Mouse (Mus musculus): ENCODE measurements around the gene Alkbh7. TPM values are rescaled to one million over a fixed set of nuclear protein-coding genes. Genes with fewer than 3 reads are reported as not detected.

Gene Alkbh7
- total and polyA plus RNA-seq, 2 experiments from 2014 or later = 44.2 to 56.4 TPM

DNA sequence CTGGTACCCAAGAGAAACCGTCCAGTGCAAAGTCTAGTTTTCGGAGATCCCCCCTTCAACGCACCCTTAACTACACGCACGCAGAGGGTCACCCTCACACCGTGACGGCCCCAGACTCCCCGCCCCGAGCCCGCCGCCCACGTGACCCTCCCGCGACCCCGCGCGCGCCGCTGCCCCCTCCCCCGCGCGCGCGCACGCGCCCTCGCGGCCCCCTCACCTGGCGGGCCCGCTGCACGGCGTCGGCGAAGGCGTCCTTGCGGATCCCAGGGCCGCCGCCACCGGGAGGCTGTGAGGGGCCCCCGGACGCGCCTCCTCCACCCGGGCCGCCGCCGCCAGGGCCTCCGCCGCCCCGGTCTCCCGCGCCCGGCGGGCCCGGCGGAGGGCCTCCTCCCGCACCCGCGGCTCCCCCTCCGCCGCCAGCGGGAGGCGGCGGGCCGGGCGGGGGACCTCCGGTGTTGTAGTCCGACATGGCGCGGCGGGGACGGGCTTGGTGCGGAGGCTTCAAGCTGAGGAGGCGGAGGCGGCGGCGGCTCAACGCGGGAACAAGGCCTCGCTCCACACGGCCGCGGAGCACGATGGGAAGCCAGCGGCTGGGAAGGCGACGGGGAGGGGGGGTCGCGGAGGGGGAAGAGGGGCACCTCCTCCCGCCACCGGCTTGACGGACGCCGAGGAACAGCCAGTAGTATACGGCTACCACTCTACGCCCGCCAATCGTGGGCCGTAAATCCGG is 34.0 kb downstream of the Alkbh7 start, which contains the start of gene Khsrp:
Khsrp (minus strand) TSS at position 592 of the 730 bp plus-strand sequence.
- 3% methylated on average over 83 of the region's 99 CpGs for WGBS
- peak within 1 kb of the TSS; percentile 98 for H3K9ac ChIP-seq
- H3K27me3 ChIP-seq (ENCODE audit: insufficient read depth, low read length) = no peaks in the 10 kb centered on the region
- no peaks in the 10 kb centered on the region for H3K9me3 ChIP-seq (ENCODE audit: low read length)
- H3K36me3 ChIP-seq (ENCODE audit: insufficient read depth) = peaks cover 20% of the 10 kb centered on the region
- ATAC-seq = no peak
- H3K27ac ChIP-seq (ENCODE audit: low read depth, low read length) = peak within 1 kb of the TSS; percentile 96
- peak within 1 kb of the TSS; percentile 99 for H3K4me3 ChIP-seq (ENCODE audit: low read depth, low read length)
- no peak for TF ChIP-seq CTCF (IDR thresholded peaks at IDR 0.05; ENCODE audit: low read depth)
- peak; percentile 52 for DNase-seq
- peaks cover 10% of the 10 kb centered on the region for H3K4me1 ChIP-seq (ENCODE audit: insufficient read depth)
- H3K4me2 ChIP-seq (ENCODE audit: low read depth) = peak within 1 kb of the TSS; percentile 91

DNA sequence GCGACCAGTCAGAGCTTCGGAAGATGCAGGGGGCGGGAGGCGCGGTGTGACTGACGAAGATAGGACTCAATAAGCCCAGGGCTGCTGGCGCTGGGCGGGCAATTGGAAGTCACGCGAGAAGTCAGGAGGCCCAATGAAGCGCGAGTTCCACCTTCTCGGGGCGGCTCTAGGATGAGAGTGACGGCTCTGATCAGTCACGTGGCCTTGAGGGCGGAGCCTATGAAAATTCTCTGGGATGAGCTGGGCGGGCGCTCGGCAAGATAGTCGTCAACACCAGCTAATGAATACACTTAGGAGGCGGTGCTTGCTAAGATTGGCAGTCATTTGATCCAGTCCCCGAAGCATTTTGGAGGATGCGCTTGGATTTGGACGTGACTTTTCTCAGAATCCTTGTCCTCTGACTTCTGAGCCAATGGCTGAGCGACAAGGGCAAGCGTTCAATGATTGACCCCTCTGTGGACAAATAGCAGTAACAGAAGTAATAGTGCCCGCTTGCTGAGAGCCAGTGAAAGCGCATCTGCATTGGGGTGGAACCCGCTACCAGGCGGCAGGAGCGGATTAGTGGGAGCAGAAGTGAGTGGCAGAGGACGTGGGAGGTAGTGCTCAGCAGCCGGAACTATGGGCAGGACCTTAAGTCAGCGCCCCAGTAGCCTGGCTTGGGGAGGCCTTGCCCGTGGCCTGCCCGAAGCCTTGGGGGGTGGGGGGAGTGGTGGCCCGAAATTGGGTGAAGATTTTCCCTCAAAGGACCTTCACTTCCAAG is 34.7 kb downstream of the Alkbh7 start:
- peak; percentile 94 for ATAC-seq
- Histone ChIP-seq H3K27me3 (ENCODE audit: insufficient read depth, low read length) (no peaks in the 10 kb centered on the region), H3K4me1 (ENCODE audit: insufficient read depth) (peaks cover 10% of the 10 kb centered on the region), H3K9ac (peak overlapping the region; percentile 48), H3K4me2 (ENCODE audit: low read depth) (peak overlapping the region; percentile 62), H3K36me3 (ENCODE audit: insufficient read depth) (peaks cover 12% of the 10 kb centered on the region), H3K9me3 (ENCODE audit: low read length) (no peaks in the 10 kb centered on the region), H3K4me3 (ENCODE audit: low read depth, low read length) (peak overlapping the region; percentile 41), H3K27ac (ENCODE audit: low read depth, low read length) (peak overlapping the region; percentile 81)
- peak; percentile 19; the same call in 1 of the 2 replicates for TF ChIP-seq CTCF (IDR thresholded peaks at IDR 0.05; ENCODE audit: low read depth)
- WGBS = under 1% methylated on average over 38 of the region's 38 CpGs
- peak; percentile 100 for DNase-seq

DNA sequence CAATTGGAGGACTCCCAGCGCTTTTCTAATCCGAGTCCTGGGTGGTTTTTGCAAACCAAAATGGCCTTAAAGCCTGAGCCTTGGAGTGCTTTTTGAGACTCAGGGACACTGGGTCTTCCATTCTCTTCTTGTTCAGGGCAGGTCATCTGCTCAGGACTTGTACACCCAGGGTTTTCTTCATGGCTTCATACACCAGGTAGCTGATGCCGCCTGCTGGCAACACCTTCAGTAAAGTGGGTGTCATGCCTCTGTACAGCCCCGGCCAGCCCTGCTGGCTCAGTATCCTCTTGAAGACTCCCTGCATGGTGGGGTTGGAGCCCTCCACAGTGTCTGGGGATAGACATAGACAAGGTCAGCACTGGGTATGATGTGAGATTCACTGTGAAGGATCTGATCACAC is 35.7 kb downstream of the Alkbh7 start:
- Histone ChIP-seq H3K27me3 (ENCODE audit: insufficient read depth, low read length) (no peaks in the 10 kb centered on the region), H3K9me3 (ENCODE audit: low read length) (no peaks in the 10 kb centered on the region), H3K27ac (ENCODE audit: low read depth, low read length) (no peak overlapping the region; the same call in 1 of the 2 replicates), H3K4me3 (ENCODE audit: low read depth, low read length) (no peak overlapping the region), H3K4me2 (ENCODE audit: low read depth) (no peak overlapping the region), H3K9ac (no peak overlapping the region), H3K4me1 (ENCODE audit: insufficient read depth) (peaks cover 10% of the 10 kb centered on the region), H3K36me3 (ENCODE audit: insufficient read depth) (peaks cover 4% of the 10 kb centered on the region; the same call in 1 of the 2 replicates)
- TF ChIP-seq CTCF (IDR thresholded peaks at IDR 0.05; ENCODE audit: low read depth) = no peak
- 91% methylated on average over 4 of the region's 4 CpGs for WGBS
- no peak for ATAC-seq
- no peak for DNase-seq

DNA sequence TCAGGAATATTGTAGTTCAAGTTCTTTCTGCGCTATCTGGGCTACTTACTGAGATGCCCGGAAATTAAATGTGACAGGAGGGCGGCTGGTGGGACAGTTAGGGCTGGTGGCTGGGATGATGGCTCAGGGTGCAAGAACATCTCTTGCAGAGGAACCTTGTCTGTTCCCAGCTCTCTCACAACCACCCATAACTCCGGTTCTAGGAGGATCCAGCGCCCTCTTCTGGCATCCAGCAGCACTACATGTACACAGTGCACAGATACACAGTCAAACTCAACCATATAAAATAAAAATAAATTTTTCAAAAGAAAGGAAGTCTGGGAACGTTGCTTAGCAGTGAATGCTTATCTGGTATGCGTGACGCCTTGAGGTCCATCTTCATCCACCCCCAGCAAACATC is 41.8 kb downstream of the Alkbh7 start:
- no peaks in the 10 kb centered on the region for H3K9me3 ChIP-seq (ENCODE audit: low read length)

DNA sequence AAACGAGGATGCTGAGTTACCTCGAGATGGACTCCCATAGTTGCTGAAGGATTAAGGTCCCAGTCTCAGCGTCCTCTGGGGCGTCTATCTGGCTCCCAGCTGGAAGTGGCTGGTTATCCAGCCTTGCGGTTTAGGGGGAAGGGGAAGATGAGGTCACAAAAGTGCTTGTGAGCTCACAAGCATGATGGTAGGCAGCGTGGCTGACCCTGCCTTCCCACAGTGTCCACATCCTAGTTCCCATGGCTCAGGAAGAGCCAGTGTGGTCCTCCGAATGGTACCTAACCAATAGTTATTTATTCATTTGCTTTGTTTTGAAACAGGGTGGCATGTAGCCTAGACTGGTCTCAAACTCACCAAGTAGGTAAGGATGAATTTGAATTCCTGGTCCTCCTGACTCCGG is 44.4 kb downstream of the Alkbh7 start, which contains the start of gene Slc25a41:
Slc25a41 (minus strand) TSS at position 101 of the 400 bp plus-strand sequence.
- DNase-seq (no peak), ATAC-seq (no peak)
- H3K4me1 ChIP-seq (ENCODE audit: insufficient read depth) = no peaks in the 10 kb centered on the region
- no peak within 1 kb of the TSS for H3K9ac ChIP-seq
- 76% methylated on average over 8 of the region's 8 CpGs for WGBS
- no peaks in the 10 kb centered on the region for H3K9me3 ChIP-seq (ENCODE audit: low read length)
- no peak within 1 kb of the TSS for H3K4me2 ChIP-seq (ENCODE audit: low read depth)
- no peaks in the 10 kb centered on the region for H3K27me3 ChIP-seq (ENCODE audit: insufficient read depth, low read length)
- no peak within 1 kb of the TSS for H3K27ac ChIP-seq (ENCODE audit: low read depth, low read length)
- no peak for TF ChIP-seq CTCF (IDR thresholded peaks at IDR 0.05; ENCODE audit: low read depth)
- no peak within 1 kb of the TSS for H3K4me3 ChIP-seq (ENCODE audit: low read depth, low read length)
- H3K36me3 ChIP-seq (ENCODE audit: insufficient read depth) = peaks cover 10% of the 10 kb centered on the region

More for the DNA sequence above, 41.8 kb downstream of the Alkbh7 start:
- Histone ChIP-seq H3K4me3 (ENCODE audit: low read depth, low read length) (no peak overlapping the region), H3K36me3 (ENCODE audit: insufficient read depth) (no peaks in the 10 kb centered on the region), H3K27ac (ENCODE audit: low read depth, low read length) (no peak overlapping the region), H3K4me2 (ENCODE audit: low read depth) (no peak overlapping the region), H3K4me1 (ENCODE audit: insufficient read depth) (no peaks in the 10 kb centered on the region), H3K27me3 (ENCODE audit: insufficient read depth, low read length) (no peaks in the 10 kb centered on the region), H3K9ac (no peak overlapping the region)
- 47% methylated on average over 8 of the region's 8 CpGs for WGBS
- DNase-seq = no peak
- peak; percentile 32 for TF ChIP-seq CTCF (IDR thresholded peaks at IDR 0.05; ENCODE audit: low read depth)
- no peak for ATAC-seq

DNA sequence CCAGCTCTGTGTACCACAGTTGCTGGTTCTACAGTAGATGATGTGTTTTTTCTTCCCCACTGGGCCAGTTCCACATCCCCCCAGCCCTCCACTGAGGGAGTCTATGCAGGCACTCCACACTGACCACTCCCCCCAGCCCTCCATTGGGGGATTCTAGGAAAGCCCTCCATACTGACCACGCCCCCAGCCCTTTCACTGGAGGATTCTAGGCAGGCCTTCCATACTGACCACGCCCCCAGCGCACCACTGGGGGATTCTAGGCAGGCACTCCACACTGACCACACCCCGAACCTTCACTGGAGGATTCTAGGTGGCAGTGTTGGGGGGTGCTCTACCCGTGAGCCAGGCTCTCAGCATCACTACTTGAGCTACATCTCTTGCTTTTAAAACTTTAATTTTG is 50.3 kb downstream of the Alkbh7 start:
- H3K9ac ChIP-seq = no peak overlapping the region
- 41% methylated on average over 5 of the region's 5 CpGs for WGBS
- H3K4me1 ChIP-seq (ENCODE audit: insufficient read depth) = no peaks in the 10 kb centered on the region
- H3K4me3 ChIP-seq (ENCODE audit: low read depth, low read length) = no peak overlapping the region
- H3K9me3 ChIP-seq (ENCODE audit: low read length) = no peaks in the 10 kb centered on the region
- no peaks in the 10 kb centered on the region for H3K27me3 ChIP-seq (ENCODE audit: insufficient read depth, low read length)
- ATAC-seq (no peak), DNase-seq (no peak)
- H3K36me3 ChIP-seq (ENCODE audit: insufficient read depth) = peaks cover 45% of the 10 kb centered on the region
- TF ChIP-seq CTCF (IDR thresholded peaks at IDR 0.05; ENCODE audit: low read depth) = no peak
- no peak overlapping the region for H3K4me2 ChIP-seq (ENCODE audit: low read depth)
- H3K27ac ChIP-seq (ENCODE audit: low read depth, low read length) = no peak overlapping the region

DNA sequence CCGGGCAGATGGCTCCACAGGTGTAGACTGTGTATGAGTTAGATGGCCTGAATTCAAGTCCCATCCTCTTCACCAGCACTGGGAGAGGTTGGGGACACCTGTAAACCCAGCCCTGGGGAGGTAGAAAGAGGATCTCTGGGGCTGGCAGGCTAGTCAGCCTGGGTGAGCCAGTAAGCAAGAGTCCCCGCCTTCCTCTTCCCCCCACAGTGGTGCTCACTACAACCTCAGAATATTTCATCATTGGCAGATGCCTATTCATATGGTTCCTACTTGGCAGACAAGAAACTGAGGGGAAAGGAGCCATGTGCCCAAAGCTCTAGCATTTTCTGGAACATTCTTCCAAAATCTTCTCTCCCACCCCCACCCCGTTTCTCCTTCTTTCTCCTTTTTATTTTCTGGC is 51.7 kb downstream of the Alkbh7 start:
- Histone ChIP-seq H3K4me1 (ENCODE audit: insufficient read depth) (no peaks in the 10 kb centered on the region), H3K36me3 (ENCODE audit: insufficient read depth) (peaks cover 59% of the 10 kb centered on the region), H3K4me3 (ENCODE audit: low read depth, low read length) (no peak overlapping the region), H3K27me3 (ENCODE audit: insufficient read depth, low read length) (no peaks in the 10 kb centered on the region), H3K4me2 (ENCODE audit: low read depth) (no peak overlapping the region), H3K27ac (ENCODE audit: low read depth, low read length) (no peak overlapping the region), H3K9me3 (ENCODE audit: low read length) (no peaks in the 10 kb centered on the region), H3K9ac (no peak overlapping the region)
- ATAC-seq = peak; percentile 45
- WGBS = 82% methylated on average over 3 of the region's 3 CpGs
- peak; percentile 41 for DNase-seq
- no peak for TF ChIP-seq CTCF (IDR thresholded peaks at IDR 0.05; ENCODE audit: low read depth)

Other genes starting within 250 kb of the Alkbh7 start
- 1.9 and 5.4 TPM in 2 replicates for gene Nrtn, start 239.8 kb upstream of the Alkbh7 start, total RNA-seq (2014; rRNA removed)
- 2.7 and 2.8 TPM in 2 replicates for gene Nrtn, start 239.8 kb upstream of the Alkbh7 start, polyA plus RNA-seq (2015; fragmentation: Nextera tagmentation; extraction: Ambion mirVana)
- 75.1 and 75.3 TPM in 2 replicates for gene Dus3l, start 232.6 kb upstream of the Alkbh7 start, total RNA-seq (2014; rRNA removed)
- gene Dus3l, start 232.6 kb upstream of the Alkbh7 start, polyA plus RNA-seq (2015; fragmentation: Nextera tagmentation; extraction: Ambion mirVana) = 70.4 and 79.9 TPM in 2 replicates
- 0.69 and 0.71 TPM in 2 replicates for gene Prr22, start 227.1 kb upstream of the Alkbh7 start, total RNA-seq (2014; rRNA removed)
- gene Prr22, start 227.1 kb upstream of the Alkbh7 start, polyA plus RNA-seq (2015; fragmentation: Nextera tagmentation; extraction: Ambion mirVana) = 0.14 and 0.25 TPM in 2 replicates
- gene Rfx2, start 166.3 kb upstream of the Alkbh7 start, total RNA-seq (2014; rRNA removed) = 2.4 and 3.6 TPM in 2 replicates
- gene Rfx2, start 166.3 kb upstream of the Alkbh7 start, polyA plus RNA-seq (2015; fragmentation: Nextera tagmentation; extraction: Ambion mirVana) = 2.2 and 3.4 TPM in 2 replicates
- gene Acsbg2, start 122.9 kb upstream of the Alkbh7 start, total RNA-seq (2014; rRNA removed) = not detected in 2 replicates
- gene Acsbg2, start 122.9 kb upstream of the Alkbh7 start, polyA plus RNA-seq (2015; fragmentation: Nextera tagmentation; extraction: Ambion mirVana) = not detected in 2 replicates
- 0.14 TPM in 1 of 2 replicates, not detected in the other for gene 1700061G19Rik, start 121.9 kb upstream of the Alkbh7 start, total RNA-seq (2014; rRNA removed)
- gene 1700061G19Rik, start 121.9 kb upstream of the Alkbh7 start, polyA plus RNA-seq (2015; fragmentation: Nextera tagmentation; extraction: Ambion mirVana) = 0.15 and 0.48 TPM in 2 replicates
- 87.6 and 109 TPM in 2 replicates for gene Mllt1, start 61.9 kb upstream of the Alkbh7 start, total RNA-seq (2014; rRNA removed)
- 58.5 and 65.8 TPM in 2 replicates for gene Mllt1, start 61.9 kb upstream of the Alkbh7 start, polyA plus RNA-seq (2015; fragmentation: Nextera tagmentation; extraction: Ambion mirVana)
- not detected in 2 replicates for gene Acer1, start 15.2 kb upstream of the Alkbh7 start, total RNA-seq (2014; rRNA removed)
- gene Acer1, start 15.2 kb upstream of the Alkbh7 start, polyA plus RNA-seq (2015; fragmentation: Nextera tagmentation; extraction: Ambion mirVana) = not detected in 2 replicates
- gene Clpp, start 7.0 kb upstream of the Alkbh7 start, total RNA-seq (2014; rRNA removed) = 105 and 109 TPM in 2 replicates
- gene Clpp, start 7.0 kb upstream of the Alkbh7 start, polyA plus RNA-seq (2015; fragmentation: Nextera tagmentation; extraction: Ambion mirVana) = 159 and 185 TPM in 2 replicates
- not detected in 2 replicates for gene Pspn, start 2.7 kb downstream of the Alkbh7 start, total RNA-seq (2014; rRNA removed)
- gene Pspn, start 2.7 kb downstream of the Alkbh7 start, polyA plus RNA-seq (2015; fragmentation: Nextera tagmentation; extraction: Ambion mirVana) = not detected in 2 replicates
- gene Gtf2f1, start 13.9 kb downstream of the Alkbh7 start, total RNA-seq (2014; rRNA removed) = 59.1 and 63.1 TPM in 2 replicates
- gene Gtf2f1, start 13.9 kb downstream of the Alkbh7 start, polyA plus RNA-seq (2015; fragmentation: Nextera tagmentation; extraction: Ambion mirVana) = 76.8 and 83.0 TPM in 2 replicates
- not detected in 2 replicates for gene Gm17949, start 14.1 kb downstream of the Alkbh7 start, total RNA-seq (2014; rRNA removed)
- gene Gm17949, start 14.1 kb downstream of the Alkbh7 start, polyA plus RNA-seq (2015; fragmentation: Nextera tagmentation; extraction: Ambion mirVana) = 0.28 and 0.34 TPM in 2 replicates
- gene Khsrp, start 34.2 kb downstream of the Alkbh7 start, total RNA-seq (2014; rRNA removed) = 49.5 and 65.5 TPM in 2 replicates
- 22.6 and 27.0 TPM in 2 replicates for gene Khsrp, start 34.2 kb downstream of the Alkbh7 start, polyA plus RNA-seq (2015; fragmentation: Nextera tagmentation; extraction: Ambion mirVana)
- not detected in 2 replicates for gene Slc25a41, start 44.3 kb downstream of the Alkbh7 start, total RNA-seq (2014; rRNA removed)
- gene Slc25a41, start 44.3 kb downstream of the Alkbh7 start, polyA plus RNA-seq (2015; fragmentation: Nextera tagmentation; extraction: Ambion mirVana) = not detected in 2 replicates
- gene Crb3, start 61.8 kb downstream of the Alkbh7 start, total RNA-seq (2014; rRNA removed) = 2.0 and 4.0 TPM in 2 replicates
- 2.4 and 3.5 TPM in 2 replicates for gene Crb3, start 61.8 kb downstream of the Alkbh7 start, polyA plus RNA-seq (2015; fragmentation: Nextera tagmentation; extraction: Ambion mirVana)
- gene Slc25a23, start 62.5 kb downstream of the Alkbh7 start, total RNA-seq (2014; rRNA removed) = 75.7 and 101 TPM in 2 replicates
- gene Slc25a23, start 62.5 kb downstream of the Alkbh7 start, polyA plus RNA-seq (2015; fragmentation: Nextera tagmentation; extraction: Ambion mirVana) = 38.8 and 43.2 TPM in 2 replicates
- 0.92 and 1.00 TPM in 2 replicates for gene Dennd1c, start 81.2 kb downstream of the Alkbh7 start, total RNA-seq (2014; rRNA removed)
- 1.4 and 1.9 TPM in 2 replicates for gene Dennd1c, start 81.2 kb downstream of the Alkbh7 start, polyA plus RNA-seq (2015; fragmentation: Nextera tagmentation; extraction: Ambion mirVana)
- gene Tubb4a, start 90.4 kb downstream of the Alkbh7 start, total RNA-seq (2014; rRNA removed) = 131 and 157 TPM in 2 replicates
- gene Tubb4a, start 90.4 kb downstream of the Alkbh7 start, polyA plus RNA-seq (2015; fragmentation: Nextera tagmentation; extraction: Ambion mirVana) = 453 and 500 TPM in 2 replicates
- gene Tnfsf9, start 108.0 kb downstream of the Alkbh7 start, total RNA-seq (2014; rRNA removed) = 2.1 and 3.5 TPM in 2 replicates
- 3.4 and 4.1 TPM in 2 replicates for gene Tnfsf9, start 108.0 kb downstream of the Alkbh7 start, polyA plus RNA-seq (2015; fragmentation: Nextera tagmentation; extraction: Ambion mirVana)
- gene Cd70, start 152.4 kb downstream of the Alkbh7 start, total RNA-seq (2014; rRNA removed) = 1.3 TPM in 1 of 2 replicates, not detected in the other
- 0.47 and 0.69 TPM in 2 replicates for gene Cd70, start 152.4 kb downstream of the Alkbh7 start, polyA plus RNA-seq (2015; fragmentation: Nextera tagmentation; extraction: Ambion mirVana)
- gene Tnfsf14, start 196.8 kb downstream of the Alkbh7 start, total RNA-seq (2014; rRNA removed) = not detected in 2 replicates
- not detected in 2 replicates for gene Tnfsf14, start 196.8 kb downstream of the Alkbh7 start, polyA plus RNA-seq (2015; fragmentation: Nextera tagmentation; extraction: Ambion mirVana)
- 1.3 and 1.4 TPM in 2 replicates for gene C3, start 230.8 kb downstream of the Alkbh7 start, total RNA-seq (2014; rRNA removed)
- 0.77 and 1.2 TPM in 2 replicates for gene C3, start 230.8 kb downstream of the Alkbh7 start, polyA plus RNA-seq (2015; fragmentation: Nextera tagmentation; extraction: Ambion mirVana)